Mouse (Mus musculus) heart, adult 2 months (tissue): ENCODE measurements around the gene Kcnk1.

ENCODE experiments used
- CTCF ChIP-seq: fragments of 200-600 bp; IDR thresholded peaks from 2 replicates; pipeline ENCODE4 v1.8.1; 2022; ENCODE audit warnings: antibody characterized with exemption, mild to moderate bottlenecking, moderate library complexity
- EP300 ChIP-seq: fragments of 200-500 bp; IDR thresholded peaks from 2 replicates; pipeline ENCODE4 v1.6.1; 2011; ENCODE audit warnings: low read depth, low read length, control low read depth; ENCODE audit not compliant: insufficient read depth
- POLR2A ChIP-seq: fragments of 200-500 bp; IDR thresholded peaks from 2 replicates; pipeline ENCODE4 v1.6.1; 2011; ENCODE audit warnings: mild to moderate bottlenecking, low read depth, low read length, control low read depth; ENCODE audit not compliant: insufficient read depth

DNA sequence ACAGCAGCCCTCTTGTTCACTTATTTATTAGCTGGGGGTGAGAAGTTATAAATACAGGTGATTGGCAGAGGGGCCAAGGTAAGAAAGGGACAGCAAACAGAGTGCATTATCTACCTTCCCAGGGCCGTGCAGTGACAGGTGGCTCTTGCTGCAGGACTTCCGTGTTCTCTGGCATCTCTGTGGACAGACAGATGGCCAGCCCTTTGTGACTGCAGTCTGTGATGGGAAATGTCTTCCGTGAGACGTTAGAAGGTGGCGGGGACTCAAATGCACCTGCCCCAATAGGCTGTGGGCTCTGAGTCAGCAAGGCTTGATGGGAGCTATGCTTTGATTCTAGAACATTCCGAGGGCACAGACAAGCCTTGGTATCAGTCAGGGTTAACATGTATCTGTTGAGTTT is 17.4 kb downstream of the Kcnk1 start:
- TF ChIP-seq CTCF (no peak), POLR2A (no peak), EP300 (no peak)
